Mouse (Mus musculus) fibroblast of lung, adult 2 months (primary cell): Measurements from ENCODE around the gene Afm.

Source experiments
- DNase-seq: peaks from one replicate; pipeline ENCODE4 v3.0.0-alpha.2; 2011; ENCODE audit warnings: low read depth

Afm gene

GRCm38 (mm10) chr5:90518356-90519100 is at the start of gene Afm:
TSS of gene Afm (plus strand) at chr5:90518932.
- no peak for DNase-seq

DNA sequence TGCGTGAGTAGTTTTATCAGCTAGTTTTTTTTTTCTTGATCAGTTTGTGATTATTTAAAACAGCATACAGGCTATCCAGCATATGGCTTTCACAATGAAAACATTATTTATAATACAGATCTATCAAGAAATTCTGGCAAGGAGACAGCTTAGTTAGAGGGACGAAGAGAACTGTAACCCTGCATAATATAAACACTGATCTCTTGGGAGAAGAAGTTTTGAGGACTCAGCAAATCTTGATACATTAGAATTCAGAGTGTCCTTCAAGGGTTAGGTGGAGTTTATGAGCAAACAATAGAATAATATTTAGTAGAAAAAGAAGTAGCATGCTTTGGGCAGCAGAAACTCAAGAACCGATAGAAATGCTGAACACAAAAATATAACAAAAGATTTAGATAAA is 47.9 kb upstream of the Afm start:
- no peak for DNase-seq

DNA sequence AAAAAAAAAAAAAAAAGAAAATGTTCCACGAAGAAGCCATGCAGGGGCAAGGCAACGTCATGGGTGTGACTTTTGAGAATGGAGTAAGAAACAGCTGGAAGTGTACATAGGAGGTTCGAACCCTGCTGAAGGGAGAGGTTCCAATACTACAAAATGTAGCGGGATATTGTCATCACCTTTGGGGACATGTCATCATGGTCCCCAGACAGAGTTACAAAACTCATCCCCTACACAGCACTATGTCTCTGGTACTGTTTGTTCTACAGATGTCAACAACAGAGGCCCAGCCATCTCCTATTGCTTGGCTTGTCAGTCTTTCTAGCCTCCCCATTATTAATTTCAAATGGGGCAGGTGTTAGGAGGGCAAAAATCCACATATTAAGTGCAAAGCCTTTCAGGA is 44.8 kb upstream of the Afm start:
- no peak for DNase-seq

GRCm38 (mm10) chr5:90474369-90474768 is 44.4 kb upstream of the Afm start:
- no peak for DNase-seq

GRCm38 (mm10) chr5:90476741-90477140 is 42.0 kb upstream of the Afm start:
- DNase-seq: no peak

GRCm38 (mm10) chr5:90477308-90478140 is 41.2 kb upstream of the Afm start:
- no peak for DNase-seq

GRCm38 (mm10) chr5:90478886-90479285 is 39.8 kb upstream of the Afm start:
- no peak for DNase-seq

DNA sequence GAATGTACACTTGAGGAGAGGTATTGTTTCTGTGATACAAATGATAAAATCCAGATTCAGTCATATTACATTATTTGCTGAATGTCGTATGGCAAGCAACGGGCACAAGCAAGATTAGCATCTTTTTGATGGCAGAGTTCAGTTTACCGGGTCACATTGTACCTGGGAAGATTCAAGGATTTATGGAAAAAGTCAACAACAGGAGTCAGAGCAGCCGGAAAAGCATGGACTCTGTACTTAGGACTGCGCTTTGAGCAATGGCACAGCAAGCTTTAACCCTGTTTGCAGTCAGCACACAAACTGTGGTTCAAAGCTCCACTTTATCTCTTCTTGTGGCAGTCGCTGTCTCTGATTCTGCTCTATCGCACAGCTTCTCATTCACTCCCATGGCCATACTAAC is 33.1 kb upstream of the Afm start:
- no peak for DNase-seq

DNA sequence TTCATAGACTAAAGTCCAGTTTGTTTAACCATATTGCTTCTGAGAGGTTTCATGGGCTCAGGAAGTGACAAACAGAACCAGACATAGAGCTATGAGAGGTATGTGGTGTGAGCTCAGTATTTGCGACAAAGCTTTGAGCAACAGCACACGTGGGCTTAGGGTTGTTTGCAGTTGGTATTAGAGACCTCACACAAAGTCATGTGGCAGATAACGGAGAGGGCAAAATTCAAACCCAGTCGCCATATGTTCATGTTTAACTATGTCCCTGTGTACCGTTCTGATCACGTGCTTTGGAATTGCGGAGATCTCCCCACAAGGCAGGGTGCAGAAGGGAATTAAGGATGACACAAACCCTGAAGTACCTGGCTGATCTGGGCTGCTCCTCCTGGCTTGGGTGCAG is 30.4 kb upstream of the Afm start:
- DNase-seq: no peak

DNA sequence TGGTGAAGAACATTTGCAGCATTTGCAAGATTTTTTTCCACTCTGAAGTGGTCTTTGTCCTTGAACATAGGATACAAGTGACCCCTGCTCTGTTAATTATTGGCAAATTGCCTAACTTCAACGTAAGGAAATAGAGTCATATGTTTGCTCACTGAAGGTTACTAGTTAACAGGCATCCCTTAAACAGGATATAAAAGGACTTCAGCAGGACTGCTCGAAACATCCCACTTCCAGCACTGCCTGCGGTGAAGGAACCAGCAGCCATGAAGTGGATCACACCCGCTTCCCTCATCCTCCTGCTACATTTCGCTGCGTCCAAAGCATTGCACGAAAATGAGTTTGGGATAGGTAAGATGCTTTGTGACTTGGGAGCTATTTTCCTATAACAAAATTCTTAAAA is 28.2 kb upstream of the Afm start, which contains the start of gene Afp:
Gene Afp, plus strand, starts transcription at position 220 of the 400 bp plus-strand sequence.
- DNase-seq: no peak

DNA sequence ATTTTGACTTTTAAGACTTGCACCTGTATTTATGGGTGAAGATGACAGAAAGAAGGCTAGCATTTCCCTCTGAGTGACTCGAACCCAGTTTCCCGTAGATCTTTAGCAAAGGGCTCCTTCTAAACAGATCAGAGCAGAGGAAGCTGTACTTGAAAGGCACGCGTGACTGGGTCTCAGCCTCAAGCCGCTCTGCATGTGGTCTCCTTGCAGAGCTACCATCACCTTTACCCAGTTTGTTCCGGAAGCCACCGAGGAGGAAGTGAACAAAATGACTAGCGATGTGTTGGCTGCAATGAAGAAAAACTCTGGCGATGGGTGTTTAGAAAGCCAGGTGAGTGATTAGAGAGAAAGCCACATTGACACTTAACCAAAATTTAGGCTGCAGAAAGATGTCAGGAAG is 26.3 kb upstream of the Afm start:
- no peak for DNase-seq

DNA sequence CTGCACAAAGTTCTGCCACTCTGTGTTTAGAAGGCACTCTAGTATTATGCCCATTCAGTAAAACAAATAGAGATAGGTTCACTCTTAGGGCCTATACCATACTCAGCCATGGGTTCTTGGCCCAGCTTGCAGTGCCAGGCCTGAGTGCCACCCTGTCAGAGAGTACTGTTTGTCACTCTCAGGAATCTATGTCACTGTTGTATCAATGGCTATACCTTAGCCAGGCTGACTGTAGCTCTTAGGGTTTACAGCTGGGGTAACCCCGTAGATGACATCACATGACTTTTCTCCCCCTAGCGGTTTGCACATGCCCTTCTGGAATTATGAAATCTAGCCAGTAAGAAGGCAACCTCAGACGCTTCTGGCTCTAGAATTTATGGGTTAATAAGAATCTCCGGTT is 24.4 kb upstream of the Afm start:
- no peak for DNase-seq

DNA sequence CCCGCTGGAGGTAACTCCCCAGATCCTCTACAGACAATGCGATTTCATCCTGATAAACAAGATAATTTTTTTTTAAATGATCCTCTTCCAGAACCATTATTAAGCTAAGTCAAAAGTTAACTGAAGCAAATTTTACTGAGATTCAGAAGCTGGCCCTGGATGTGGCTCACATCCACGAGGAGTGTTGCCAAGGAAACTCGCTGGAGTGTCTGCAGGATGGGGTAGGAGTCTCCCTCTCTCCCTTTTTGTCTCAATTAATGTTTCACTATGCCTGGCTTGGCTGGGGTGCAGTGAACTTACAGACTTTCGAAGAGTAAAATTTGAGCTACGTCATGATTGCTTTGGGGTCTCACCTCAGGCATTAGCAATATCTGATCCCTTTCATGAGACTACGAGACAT is 19.2 kb upstream of the Afm start:
- no peak for DNase-seq

DNA sequence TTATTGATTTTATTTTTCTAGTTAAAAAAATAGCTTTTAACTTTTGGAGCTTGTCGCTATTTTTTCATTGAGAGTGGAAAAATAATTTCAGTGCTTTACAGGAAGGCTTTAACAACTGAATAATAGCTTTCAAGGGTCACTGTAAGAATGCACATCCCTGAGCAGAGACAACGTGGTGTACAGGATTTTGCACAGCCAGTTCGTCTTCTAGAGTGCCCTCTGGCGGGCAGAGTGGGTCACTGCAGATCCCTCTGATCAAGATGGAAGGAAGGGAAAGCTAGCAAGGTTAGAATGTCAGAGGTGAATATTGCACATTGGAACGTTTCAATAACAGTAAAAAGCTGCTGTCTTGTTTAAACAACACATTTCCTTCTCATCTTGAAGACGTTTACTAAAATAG is 18.0 kb upstream of the Afm start:
- peak; percentile 18 for DNase-seq

- no peak for DNase-seq
Measured at GRCm38 (mm10) chr5:90501752-90502151, 17.0 kb upstream of the Afm start.

DNA sequence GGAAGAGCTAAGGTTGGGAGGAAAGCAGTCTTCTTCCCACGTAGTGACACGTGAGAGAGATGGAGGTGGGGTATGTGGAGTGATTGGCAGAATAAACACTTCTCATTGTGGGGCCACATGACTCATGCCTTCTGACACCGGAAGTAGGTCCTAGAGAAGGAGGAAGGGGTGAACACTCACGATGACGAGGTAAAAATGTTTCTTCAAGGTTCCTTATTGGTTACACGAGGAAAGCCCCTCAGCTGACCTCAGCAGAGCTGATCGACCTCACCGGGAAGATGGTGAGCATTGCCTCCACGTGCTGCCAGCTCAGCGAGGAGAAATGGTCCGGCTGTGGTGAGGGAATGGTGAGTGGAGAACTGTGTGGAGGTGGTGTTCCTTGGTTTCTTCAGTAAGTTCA is 14.0 kb upstream of the Afm start:
- no peak for DNase-seq

GRCm38 (mm10) chr5:90506507-90506906 is 12.2 kb upstream of the Afm start:
- no peak for DNase-seq

DNA sequence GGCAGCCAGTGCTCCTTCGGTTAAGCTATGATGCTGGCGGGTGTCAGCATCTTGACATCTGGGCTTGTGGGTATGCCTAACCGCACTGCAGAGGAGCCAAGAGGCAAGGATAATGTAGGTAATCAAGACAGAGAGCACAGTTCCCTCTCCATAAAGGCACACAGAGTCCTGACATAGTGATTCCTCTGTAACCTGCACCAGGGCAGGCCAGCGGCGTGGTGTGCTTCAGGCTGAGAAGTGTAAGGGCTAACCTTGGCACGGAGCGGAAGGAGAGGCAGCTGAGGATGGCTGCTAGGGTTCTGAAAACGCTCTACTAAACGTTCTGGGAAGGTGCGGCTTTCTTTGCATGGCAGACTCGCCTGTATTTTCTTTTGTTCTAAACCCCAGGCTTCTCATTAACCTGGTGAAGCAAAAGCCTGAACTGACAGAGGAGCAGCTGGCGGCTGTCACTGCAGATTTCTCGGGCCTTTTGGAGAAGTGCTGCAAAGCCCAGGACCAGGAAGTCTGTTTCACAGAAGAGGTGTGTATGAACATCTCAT is 11.3 kb upstream of the Afm start:
- DNase-seq: no peak

- DNase-seq: no peak
Measured at GRCm38 (mm10) chr5:90509828-90510592, 8.7 kb upstream of the Afm start.

DNA sequence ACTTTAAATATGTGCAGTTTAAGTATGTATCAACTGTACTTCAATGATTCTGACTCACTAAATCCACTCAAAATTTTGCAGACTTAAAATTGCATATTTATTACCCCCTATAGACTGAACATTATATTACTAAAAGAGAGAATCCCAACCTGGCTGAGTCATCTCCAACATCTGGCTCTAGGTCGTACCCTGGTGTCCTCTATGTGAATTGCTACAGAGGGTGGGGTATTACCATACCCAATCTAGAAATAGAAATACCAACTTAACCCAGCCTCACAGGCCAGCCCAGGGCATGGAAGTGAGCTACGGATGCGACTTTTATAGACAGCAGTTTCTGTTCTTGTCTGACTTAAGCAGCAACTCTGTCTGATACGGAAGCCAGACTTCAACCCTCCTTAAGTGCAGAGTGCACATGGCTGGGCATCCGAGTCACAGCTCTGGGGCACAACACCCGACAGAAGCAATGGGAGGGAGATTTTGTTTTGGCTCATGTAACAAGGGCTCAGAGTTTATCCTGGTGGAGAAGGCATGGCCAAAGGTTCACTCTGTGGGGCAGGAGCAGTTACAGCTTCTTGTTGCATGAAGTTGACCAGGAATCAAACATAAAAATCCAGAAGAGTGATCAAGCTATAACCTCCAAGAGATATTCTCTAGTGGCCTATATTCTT is 6.3 kb upstream of the Afm start:
- no peak for DNase-seq

DNA sequence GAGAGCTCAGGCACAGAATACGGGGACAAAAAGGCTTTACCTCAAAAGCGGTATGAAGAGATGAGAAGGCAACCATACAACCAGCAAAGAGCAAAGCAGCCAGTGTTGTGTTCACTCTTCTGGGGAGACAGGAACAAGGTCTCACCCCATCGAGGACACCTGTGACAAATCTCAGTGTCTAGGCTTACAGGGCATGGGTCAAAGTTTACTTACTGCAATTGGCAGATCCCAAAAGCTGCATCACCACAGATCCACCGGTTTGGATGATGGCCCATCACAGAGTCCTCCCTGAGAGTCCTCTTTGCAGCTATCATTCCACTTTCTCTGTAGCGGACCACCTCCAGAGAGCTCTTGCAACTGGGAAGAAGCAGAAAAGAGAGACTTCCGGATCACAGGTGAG is 3.2 kb upstream of the Afm start:
- DNase-seq: no peak

DNA sequence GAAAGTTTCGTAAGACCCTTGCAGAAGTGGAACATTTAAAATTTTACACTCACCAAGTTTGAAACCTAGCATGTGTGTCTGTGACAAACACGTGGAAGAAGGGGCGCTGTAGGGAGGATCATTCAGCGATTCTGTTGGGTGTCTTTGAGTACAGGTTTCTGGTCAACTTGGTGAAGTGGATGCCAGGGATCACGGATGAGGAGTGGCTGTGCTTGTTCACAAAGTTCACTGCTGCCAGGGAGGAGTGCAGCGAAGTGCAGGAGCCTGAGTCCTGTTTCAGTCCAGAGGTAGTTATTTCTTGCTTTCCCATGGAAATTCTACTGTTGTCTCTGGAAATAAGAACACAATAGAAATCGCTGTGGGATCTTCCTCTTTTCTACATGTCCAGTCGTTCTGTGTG is 32.5 kb downstream of the Afm start:
- DNase-seq: no peak
